Mouse (Mus musculus): ENCODE data around the gene Tspan18. TPM values are rescaled to one million over a fixed set of nuclear protein-coding genes. Genes with fewer than 3 reads are reported as not detected.
A peak's percentile ranks its signal among the peaks of the same experiment; 100 is the strongest.

The Tspan18 gene
- total and polyA plus RNA-seq, 3 experiments = 0.38 TPM; not detected in 2

GRCm38 (mm10) chr2:93166734-93167406 is 167.4 kb downstream of the Tspan18 start:
- Histone ChIP-seq H3K4me3 (replicated peaks in 1 of 3; ENCODE audit: low read depth in 2 of 3, low read length in 2 of 3, poor library complexity in 1 of 3) (no peak overlapping the region), H3K9ac (ENCODE audit: insufficient read depth, low read depth) (no peak overlapping the region), H3K4me2 (ENCODE audit: insufficient read depth, low read depth, poor library complexity, severe bottlenecking) (no peak overlapping the region), H3K79me2 (replicated peaks; ENCODE audit: control insufficient read depth, extremely low read depth, insufficient read depth, poor library complexity, severe bottlenecking) (no peaks in the 10 kb centered on the region; the same call in 1 of the 2 replicates), H3K4me1 (ENCODE audit: control insufficient read depth in 1 of 2, insufficient read depth in 2 of 2) (peaks cover 22 to 23% of the 10 kb centered on the region in 2 experiments), H3K36me3 (replicated peaks in 1 of 2; ENCODE audit: control insufficient read depth in 1 of 2, insufficient read depth in 1 of 2, low read length in 1 of 2) (no peaks in the 10 kb centered on the region), H3K27ac (ENCODE audit: insufficient read depth, low read depth) (no peak overlapping the region), H3K27me3 (replicated peaks) (peaks cover 86% of the 10 kb centered on the region), H3K9me3 (replicated peaks; ENCODE audit: low read length) (no peaks in the 10 kb centered on the region)
- peak; percentile 21 for DNase-seq (ENCODE audit: extremely low read depth)
- dilution Hi-C loops (cut with MboI; ENCODE audit: extremely low pct_ligation_motif_present, extremely low pct_unique_long_range_greater_than_20kb, low sequenced_read_pairs) = no loop called here
- TF ChIP-seq BHLHE40 (IDR thresholded peaks at IDR 0.05; ENCODE audit: low read depth, low read length) (peak; percentile 86), NELFE (IDR thresholded peaks at IDR 0.05; ENCODE audit: low read depth, low read length) (no peak), EP300 (IDR thresholded peaks at IDR 0.05; ENCODE audit: low read length) (0 out of 2 replicates have a peak, but pooled peaks have one; percentile 9), IRF4 (IDR thresholded peaks at IDR 0.05; ENCODE audit: low read depth, low read length) (0 out of 2 replicates have a peak, but pooled peaks have one; percentile 15)
- in situ Hi-C loops (cut with MboI; ENCODE audit: low pct_ligation_motif_present, low pct_unique_long_range_greater_than_20kb, low sequenced_read_pairs) = no loop called here

- Histone ChIP-seq H3K27me3 (replicated peaks) (peaks cover 85% of the 10 kb centered on the region), H3K4me1 (ENCODE audit: control insufficient read depth in 1 of 2, insufficient read depth in 2 of 2) (peaks cover 22 to 23% of the 10 kb centered on the region in 2 experiments), H3K4me3 (replicated peaks in 1 of 3; ENCODE audit: low read depth in 2 of 3, low read length in 2 of 3, poor library complexity in 1 of 3) (no peak overlapping the region), H3K4me2 (ENCODE audit: insufficient read depth, low read depth, poor library complexity, severe bottlenecking) (no peak overlapping the region), H3K36me3 (replicated peaks in 1 of 2; ENCODE audit: control insufficient read depth in 1 of 2, insufficient read depth in 1 of 2, low read length in 1 of 2) (no peaks in the 10 kb centered on the region), H3K9me3 (replicated peaks; ENCODE audit: low read length) (no peaks in the 10 kb centered on the region), H3K27ac (ENCODE audit: insufficient read depth, low read depth) (no peak overlapping the region), H3K79me2 (replicated peaks; ENCODE audit: control insufficient read depth, extremely low read depth, insufficient read depth, poor library complexity, severe bottlenecking) (no peaks in the 10 kb centered on the region; the same call in 1 of the 2 replicates), H3K9ac (ENCODE audit: insufficient read depth, low read depth) (no peak overlapping the region)
- no peak for TF ChIP-seq NRF1 (IDR thresholded peaks at IDR 0.05; ENCODE audit: low read depth, low read length)
- TF ChIP-seq IRF4 (IDR thresholded peaks at IDR 0.05; ENCODE audit: low read depth, low read length) = no peak
- no peak for TF ChIP-seq GABPA (IDR thresholded peaks at IDR 0.05; ENCODE audit: insufficient replicate concordance, low read depth, low read length)
- TF ChIP-seq UBTF (IDR thresholded peaks at IDR 0.05; ENCODE audit: low read depth, low read length) = no peak
- TF ChIP-seq BHLHE40 (IDR thresholded peaks at IDR 0.05; ENCODE audit: low read depth, low read length) = no peak
- no peak for DNase-seq (ENCODE audit: extremely low read depth)
- dilution Hi-C loops (cut with MboI; ENCODE audit: extremely low pct_ligation_motif_present, extremely low pct_unique_long_range_greater_than_20kb, low sequenced_read_pairs) = no loop called here
- in situ Hi-C loops (cut with MboI; ENCODE audit: low pct_ligation_motif_present, low pct_unique_long_range_greater_than_20kb, low sequenced_read_pairs) = no loop called here
These were observed 168.0 kb downstream of the Tspan18 start for GRCm38 (mm10) chr2:93166295-93166694.

- Histone ChIP-seq H3K9me3 (replicated peaks; ENCODE audit: low read length) (no peaks in the 10 kb centered on the region), H3K9ac (ENCODE audit: insufficient read depth, low read depth) (no peak overlapping the region), H3K36me3 (replicated peaks in 1 of 2; ENCODE audit: control insufficient read depth in 1 of 2, insufficient read depth in 1 of 2, low read length in 1 of 2) (no peaks in the 10 kb centered on the region), H3K27ac (ENCODE audit: insufficient read depth, low read depth) (no peak overlapping the region), H3K4me2 (ENCODE audit: insufficient read depth, low read depth, poor library complexity, severe bottlenecking) (no peak overlapping the region), H3K4me3 (replicated peaks in 1 of 3; ENCODE audit: low read depth in 2 of 3, low read length in 2 of 3, poor library complexity in 1 of 3) (no peak overlapping the region), H3K79me2 (replicated peaks; ENCODE audit: control insufficient read depth, extremely low read depth, insufficient read depth, poor library complexity, severe bottlenecking) (no peaks in the 10 kb centered on the region; the same call in 1 of the 2 replicates), H3K4me1 (ENCODE audit: control insufficient read depth in 1 of 2, insufficient read depth in 2 of 2) (peaks cover 22 to 23% of the 10 kb centered on the region in 2 experiments), H3K27me3 (replicated peaks) (peaks cover 85% of the 10 kb centered on the region)
- no peak for DNase-seq (ENCODE audit: extremely low read depth)
- dilution Hi-C loops (cut with MboI; ENCODE audit: extremely low pct_ligation_motif_present, extremely low pct_unique_long_range_greater_than_20kb, low sequenced_read_pairs) (no loop called here), in situ Hi-C loops (cut with MboI; ENCODE audit: low pct_ligation_motif_present, low pct_unique_long_range_greater_than_20kb, low sequenced_read_pairs) (no loop called here)
- TF ChIP-seq E2F4 (IDR thresholded peaks at IDR 0.05; ENCODE audit: insufficient replicate concordance, low read depth, low read length) (no peak), MXI1 (IDR thresholded peaks at IDR 0.05; ENCODE audit: low read depth, low read length) (no peak), MAZ (IDR thresholded peaks at IDR 0.05; ENCODE audit: low read depth, low read length) (no peak)
These were observed 170.5 kb downstream of the Tspan18 start for GRCm38 (mm10) chr2:93163750-93164335.

Measured in CH12.LX (cell line).